Mouse (Mus musculus): ENCODE data around the gene Cd244a.

DNA sequence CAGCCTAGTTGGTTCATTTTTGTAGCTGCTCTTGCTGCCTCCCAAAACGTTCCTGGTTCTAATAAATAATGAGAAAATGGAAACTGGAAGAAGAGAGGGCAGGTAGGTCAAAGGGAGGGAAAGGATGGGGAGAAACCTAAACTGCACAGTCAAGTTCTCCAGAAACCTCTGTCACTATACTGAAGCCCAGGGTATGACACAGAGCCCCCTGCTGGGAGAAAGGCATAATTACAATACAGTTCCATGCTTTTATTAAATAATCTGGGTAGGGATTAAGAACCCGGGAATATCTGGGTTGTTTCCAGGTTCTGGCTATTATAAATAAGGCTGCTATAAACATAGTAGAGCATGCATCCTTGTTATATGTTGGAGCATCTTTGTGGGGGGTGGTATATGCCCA is 55.0 kb downstream of the Cd244a start:
- TF ChIP-seq FLI1 (IDR thresholded peaks at IDR 0.05; ENCODE audit: low read length) (no peak), GATA1 (IDR thresholded peaks at IDR 0.05; ENCODE audit: borderline replicate concordance, low read length) (no peak)

All from megakaryocyte, embryonic 14.5 days (primary cell).